Mouse (Mus musculus) gastrocnemius, postnatal 25 days (tissue): ENCODE measurements around the gene Tnfaip6. TPM values are rescaled to one million over a fixed set of nuclear protein-coding genes. Genes with fewer than 3 reads are reported as not detected.
A peak's percentile ranks its signal among the peaks of the same experiment; 100 is the strongest.

Experiments used
- DNase-seq: peaks from one replicate; pipeline ENCODE4 v3.0.0; 2022
- total RNA-seq, 2 experiments: library from RNA; stranded (reverse); gene quantifications; 1 replicate in 1 of 2; 2 replicates in 1 of 2; pipeline ENCODE4 v1.2.3; 2021

The Tnfaip6 gene
- total RNA-seq, 2 experiments from 2014 or later: 1.2 to 1.8 TPM

DNA sequence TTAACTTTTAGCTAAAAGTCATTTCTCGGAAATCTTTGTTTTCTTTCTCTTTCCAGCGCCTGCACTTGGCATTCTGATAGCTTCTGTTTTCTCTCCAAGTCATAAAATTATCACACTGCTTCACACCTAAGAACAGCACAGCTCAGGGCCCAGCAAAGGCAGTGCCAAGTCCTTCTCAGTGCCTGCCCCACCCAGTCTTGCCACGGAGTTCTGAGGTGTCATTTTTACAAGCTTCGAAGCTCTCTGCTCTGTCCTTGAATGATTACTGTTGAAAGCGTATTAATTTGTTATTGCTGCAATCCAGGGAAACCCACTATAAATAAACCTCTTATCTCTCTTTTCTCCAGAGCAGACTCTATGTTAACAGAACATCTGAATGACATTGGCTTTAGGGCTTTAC lies 15.7 kb downstream of the Tnfaip6 start:
- no peak for DNase-seq

DNA sequence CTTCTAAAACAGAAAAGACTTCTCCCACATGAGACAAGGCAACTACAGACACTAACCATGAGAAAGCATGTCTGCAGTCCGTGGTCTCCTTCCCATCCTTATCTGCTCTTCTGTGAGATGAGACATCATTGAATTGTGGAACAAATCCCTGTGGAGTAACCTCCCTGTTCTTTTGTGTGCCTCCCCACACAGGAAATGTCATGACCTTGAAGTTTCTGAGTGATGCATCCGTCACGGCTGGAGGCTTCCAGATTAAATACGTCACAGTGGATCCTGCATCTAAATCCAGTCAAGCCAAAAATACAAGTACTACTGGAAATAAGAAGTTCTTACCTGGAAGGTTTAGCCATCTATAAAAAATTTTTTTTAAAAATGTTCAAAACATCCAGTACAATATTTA lies 17.8 kb downstream of the Tnfaip6 start:
- DNase-seq: no peak

DNA sequence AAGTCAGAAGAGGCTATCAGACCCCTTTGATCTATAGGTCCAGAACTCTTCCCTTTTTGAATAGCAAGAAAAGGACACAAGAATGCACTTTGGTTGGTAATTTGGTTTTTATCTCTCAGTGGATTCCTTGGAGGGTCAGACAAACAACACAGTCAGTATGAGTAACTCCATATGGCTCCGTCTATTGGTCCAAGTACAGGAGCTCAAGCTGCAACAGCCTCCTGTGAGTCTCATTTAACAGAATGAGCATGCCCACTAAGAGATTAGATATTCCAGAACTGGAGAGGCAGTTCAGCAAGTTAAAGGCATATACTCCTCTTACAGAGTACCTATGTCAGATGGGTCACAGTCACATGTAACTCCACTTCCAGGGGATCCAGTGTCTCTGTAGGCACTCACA lies 19.3 kb downstream of the Tnfaip6 start:
- no peak for DNase-seq

DNA sequence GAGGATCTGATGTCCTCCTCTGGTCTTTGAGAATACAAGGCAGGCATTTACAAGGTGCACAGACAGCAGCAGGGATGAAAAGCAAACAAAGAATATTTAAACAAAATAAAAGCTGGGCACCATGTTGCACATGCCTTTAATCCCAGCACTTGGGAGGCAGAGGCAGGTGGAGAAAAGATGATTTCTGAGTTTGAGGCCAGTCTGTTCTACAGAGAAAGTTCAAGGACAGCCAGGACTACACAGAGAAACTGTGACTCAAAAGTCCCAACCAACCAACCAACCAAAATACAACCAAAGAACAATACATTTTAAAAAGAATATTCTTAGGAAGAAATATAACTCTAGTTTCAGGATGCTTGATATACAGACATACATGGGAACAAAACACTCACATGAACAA lies 19.9 kb downstream of the Tnfaip6 start:
- DNase-seq: no peak

DNA sequence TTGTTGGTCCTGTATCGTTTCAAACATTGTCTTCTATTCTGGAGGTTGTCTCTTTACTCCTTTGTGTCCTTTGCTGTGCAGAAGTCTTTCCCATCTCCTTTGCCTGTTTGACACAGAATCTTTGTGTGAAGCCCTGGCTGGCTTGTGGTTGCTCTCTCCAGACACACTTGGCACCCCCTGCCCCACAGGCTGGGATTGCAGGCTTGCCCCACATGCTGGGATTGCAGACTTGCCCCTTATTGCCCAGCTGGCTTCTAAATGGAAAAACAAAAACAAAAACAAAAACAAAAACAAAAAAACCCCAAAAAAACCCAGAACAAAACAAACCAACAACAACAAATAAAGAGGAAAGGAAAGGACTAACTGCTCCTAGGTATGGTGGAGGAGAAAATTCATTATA lies 30.8 kb downstream of the Tnfaip6 start:
- DNase-seq: no peak

DNA sequence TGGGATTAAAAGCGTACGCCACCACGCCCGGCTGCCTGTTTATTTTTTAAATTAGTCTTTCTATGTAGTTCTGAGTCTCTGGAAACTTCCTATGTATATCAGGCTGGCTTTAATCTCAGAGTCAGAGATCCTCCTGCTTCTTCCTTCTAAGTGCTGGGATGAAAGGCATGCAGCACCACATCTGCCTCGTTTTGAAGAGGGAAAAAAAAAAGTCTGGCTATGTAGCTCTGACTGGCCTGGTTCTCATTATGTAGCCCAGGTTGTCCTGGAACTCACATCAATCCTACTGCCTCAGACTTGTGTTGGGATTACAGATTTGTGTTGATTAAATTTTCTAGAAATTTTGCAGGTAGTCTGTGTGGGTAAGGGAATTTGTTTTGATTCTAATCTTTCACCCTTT lies 33.0 kb downstream of the Tnfaip6 start:
- DNase-seq: no peak

DNA sequence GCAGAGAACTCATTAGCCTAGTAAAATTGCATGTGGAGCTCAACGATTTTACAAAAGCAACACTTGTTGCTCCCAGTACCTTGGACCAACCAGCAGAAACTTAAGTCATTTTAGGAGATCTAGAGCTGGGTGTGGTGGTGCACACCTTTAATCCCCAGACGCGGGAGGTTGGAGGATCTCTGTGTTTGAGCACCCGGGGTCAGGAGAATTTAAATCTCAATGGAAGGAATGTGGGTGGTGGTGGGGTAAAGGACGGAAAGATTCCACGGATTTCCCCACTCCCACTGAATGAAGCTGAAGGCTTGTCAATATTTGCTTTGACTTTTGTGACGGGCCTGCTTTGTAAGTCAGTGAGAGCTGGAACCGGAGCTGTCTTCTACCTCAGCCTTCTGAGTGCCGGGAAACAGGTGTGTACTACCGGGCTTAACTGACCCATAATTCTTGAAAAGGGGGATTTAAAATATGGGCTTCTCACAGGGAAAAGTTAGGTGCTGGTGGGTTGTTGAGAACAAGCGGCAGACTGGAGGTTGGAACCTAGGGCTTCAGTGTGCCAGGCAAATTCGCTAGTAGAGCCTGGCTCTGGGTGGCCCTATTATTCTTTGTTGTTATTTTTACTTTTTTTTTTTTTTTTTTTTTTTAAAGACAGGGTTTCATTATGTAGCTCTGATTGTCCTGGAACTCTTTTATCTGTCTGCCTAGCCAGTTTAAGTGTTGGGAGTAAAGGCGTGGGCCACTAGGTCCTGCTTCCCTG lies 33.6 kb downstream of the Tnfaip6 start:
- DNase-seq: no peak

DNA sequence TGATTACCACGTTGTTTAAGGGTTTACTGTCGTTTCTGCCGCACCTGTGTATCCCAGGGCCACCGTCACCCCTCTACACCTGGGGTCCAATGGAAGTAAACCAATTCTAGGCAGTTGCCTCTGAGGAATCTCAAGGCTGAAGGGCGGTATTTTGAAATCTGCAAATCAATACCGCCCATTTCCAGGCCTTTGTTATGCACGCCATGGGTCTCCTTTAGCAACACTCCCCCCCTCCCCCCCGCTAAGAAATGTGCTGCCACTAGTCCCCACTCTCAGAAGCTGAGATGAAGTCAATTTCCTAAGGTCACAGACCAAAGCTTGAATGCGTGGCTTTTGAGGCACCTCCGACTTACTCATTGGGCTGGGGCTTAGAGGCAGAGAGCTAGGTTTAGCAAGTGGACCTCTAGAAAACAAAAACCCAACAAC lies 34.3 kb downstream of the Tnfaip6 start:
- no peak for DNase-seq

DNA sequence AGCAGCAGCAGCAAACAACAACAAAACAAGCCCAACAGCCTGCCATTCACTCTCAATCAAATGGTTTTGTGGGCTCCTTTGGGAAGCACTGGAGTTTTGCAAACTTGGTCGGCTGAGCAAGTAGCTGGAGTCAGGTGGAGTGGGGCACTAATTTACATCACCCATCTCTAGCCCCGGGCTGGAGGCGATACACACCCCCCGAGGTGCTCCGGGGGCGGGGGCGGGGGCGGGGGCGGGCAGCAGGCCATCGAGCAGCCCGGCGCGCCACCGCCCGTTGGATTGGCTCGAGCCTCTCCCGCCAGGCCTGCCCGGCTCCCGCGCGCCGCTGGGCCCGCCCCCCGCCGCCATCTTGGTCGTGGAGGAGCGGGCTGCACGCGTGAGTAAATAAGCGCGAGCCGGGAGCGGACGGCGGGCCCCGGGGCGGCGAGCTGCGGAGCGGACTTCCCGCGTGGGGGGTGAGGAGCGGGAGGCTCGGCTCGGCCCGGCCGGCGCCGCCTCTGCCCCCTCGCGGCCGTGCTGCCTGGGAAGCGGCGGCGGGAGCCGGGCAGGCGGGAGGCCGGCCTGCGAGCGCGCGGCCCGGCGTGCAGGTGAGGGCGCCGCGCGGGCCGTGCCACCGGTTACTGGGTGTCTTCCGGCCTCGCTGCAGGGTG lies 34.8 kb downstream of the Tnfaip6 start, which contains the start of gene Rif1:
Gene Rif1 (plus strand): TSS at position 342 of the 650 bp plus-strand sequence.
- DNase-seq: peak; percentile 88

DNA sequence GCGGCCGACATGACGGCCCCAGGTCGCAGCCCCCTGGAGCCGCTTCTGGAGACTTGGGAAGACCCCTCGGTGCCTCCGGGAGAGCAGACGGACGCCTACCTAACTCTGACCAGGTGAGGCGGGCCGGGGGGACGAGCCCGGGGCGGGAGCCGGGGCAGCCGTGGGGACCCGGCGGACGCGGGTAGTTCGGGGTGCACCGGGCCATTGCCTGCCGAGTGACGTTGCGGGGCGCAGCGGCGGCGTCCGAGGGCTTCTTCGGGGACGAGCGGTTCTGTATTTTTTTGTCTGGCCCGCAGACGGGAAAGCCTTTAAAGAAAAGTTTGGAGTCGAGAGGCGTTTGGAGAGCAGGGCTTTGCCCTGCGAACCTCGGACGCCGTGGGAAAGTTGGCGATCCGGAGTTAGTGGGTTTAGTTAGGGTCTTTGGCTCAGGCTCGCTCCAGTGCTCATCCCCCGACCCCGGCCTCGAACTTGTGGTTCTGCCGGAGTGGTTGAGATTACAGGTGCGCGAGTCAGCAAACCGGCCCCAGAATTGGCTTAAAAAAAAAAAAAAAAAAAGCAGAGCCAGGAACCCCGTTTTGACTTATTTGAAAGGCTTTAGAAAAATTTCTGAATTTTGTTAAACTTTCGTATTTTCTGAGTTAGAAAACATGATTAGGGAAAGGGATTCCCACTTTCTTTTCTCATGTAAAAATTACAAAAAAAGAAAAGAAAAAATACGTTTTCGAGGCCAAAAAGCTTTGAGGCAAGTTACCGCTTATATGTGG lies 35.5 kb downstream of the Tnfaip6 start:
- no peak for DNase-seq

DNA sequence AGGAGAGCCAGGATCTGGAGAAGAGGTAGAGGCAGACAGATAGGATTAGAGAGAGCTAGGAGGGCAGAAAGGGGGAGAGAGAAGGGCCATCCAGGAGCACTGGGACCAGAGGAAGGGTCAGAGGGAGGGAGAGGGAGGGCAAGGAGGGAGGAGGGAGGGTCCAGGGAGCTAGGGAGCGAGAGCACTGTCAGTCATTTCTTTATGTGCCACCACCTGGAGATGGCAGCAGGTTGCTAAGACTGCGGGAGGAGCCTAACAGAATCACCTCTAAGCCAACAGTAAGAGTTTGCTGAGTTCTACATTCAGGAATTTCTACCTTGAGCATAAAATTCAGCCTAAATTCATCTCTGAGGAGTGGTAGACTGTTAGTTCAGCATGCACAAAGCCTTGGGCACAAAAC lies 40.9 kb downstream of the Tnfaip6 start:
- DNase-seq: no peak

DNA sequence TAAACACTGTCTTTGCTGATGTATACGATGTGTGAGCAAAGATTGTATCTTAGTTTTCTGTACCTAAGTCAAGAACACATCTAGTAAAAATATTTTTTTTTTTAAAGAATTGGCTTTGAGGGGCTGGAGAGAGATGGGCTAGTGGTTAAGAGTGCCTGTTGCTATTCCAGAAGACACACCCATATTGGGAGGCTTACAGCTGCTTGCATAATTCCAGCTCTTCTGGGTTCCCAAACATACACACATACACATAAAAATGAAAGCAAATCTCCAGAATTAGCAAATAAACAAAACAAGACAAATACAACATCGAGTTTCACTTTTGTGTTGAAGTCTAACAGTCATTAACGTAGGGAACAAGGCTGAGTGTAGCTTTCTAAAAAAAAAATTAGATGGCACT lies 46.2 kb downstream of the Tnfaip6 start:
- no peak for DNase-seq

DNA sequence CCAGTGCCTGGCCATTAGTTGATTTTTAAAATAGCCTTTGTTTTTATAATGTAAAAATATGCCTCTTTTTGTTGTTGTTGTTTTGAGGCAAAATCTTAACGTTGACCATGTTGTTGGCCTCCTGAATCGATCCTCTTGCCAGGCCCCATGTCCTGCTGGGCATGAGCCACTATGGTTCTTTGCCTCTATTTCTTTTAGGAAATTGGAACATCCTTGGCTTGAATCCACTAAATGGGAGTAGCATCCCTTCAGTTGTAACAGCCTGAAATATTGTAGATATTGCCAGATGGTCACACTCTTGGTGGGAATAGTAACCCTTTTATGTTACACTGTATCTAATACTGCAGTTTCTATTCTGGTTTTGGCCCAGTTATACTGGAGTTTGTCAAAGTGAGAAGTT lies 46.8 kb downstream of the Tnfaip6 start:
- no peak for DNase-seq

Other genes starting within 250 kb of the Tnfaip6 start
- 1 to 10 TPM; 1.4 to 1.8 TPM for gene Rbm43, start 102.8 kb upstream of the Tnfaip6 start, total RNA-seq
- gene Nmi, start 64.5 kb upstream of the Tnfaip6 start, total RNA-seq: 1 to 10 TPM; 2.4 to 3.6 TPM
- 10 to 100 TPM in 1 of 2 experiments, 1 to 10 TPM in 1; 9.0 to 10.4 TPM for gene Rif1, start 34.8 kb downstream of the Tnfaip6 start, total RNA-seq